In genomic region chr12:105942136-105943076, GRCm38 (mm10) we compare ENCODE assay signal across 28 mouse cellular contexts.
DNase-seq lines count a peak whose midpoint lies in the region; ATAC-seq and TF ChIP-seq lines count a peak whose summit lies in the region.
"Had no signal": no experiment of that assay in that cellular context is flagged by ENCODE, and none has a peak within 500 bp of the region (broad histone marks: within the 10 kb centered on the region; RNA-seq: fewer than 3 reads in every experiment).

No protein-coding gene starts in this region.

- peak; percentile 53 for ATAC-seq in erythroblast, adult 5-6 weeks (replicated peaks; ENCODE audit: low FRiP score, poor library complexity, severe bottlenecking)
- peak; percentile 65 for ATAC-seq in liver, embryonic 12.5 days
- ATAC-seq in liver, postnatal 0 days, result peak; percentile 72
- ATAC-seq: CD4-positive, CD25-positive, alpha-beta regulatory T cell, adult 4 months; forebrain, embryonic 14.5 days; hindbrain, embryonic 16.5 days had no signal

- no peak for TF ChIP-seq CTCF in MEL (IDR thresholded peaks at IDR 0.05 in 2 of 3, conservative IDR thresholded peaks at IDR 0.05 in 1 of 3; ENCODE audit: control insufficient read depth in 1 of 3, insufficient read depth in 1 of 3, low read depth in 2 of 3, low read length in 3 of 3, poor library complexity in 1 of 3, severe bottlenecking in 1 of 3)
- TF ChIP-seq CTCF in liver, postnatal 0 days (IDR thresholded peaks at IDR 0.05; ENCODE audit: low read depth), result no peak

- TF ChIP-seq RAD21 in MEL (IDR thresholded peaks at IDR 0.05; ENCODE audit: low read depth, low read length), result no peak

- H3K36me3 ChIP-seq in MEL (ENCODE audit: control insufficient read depth in 1 of 2, insufficient read depth in 2 of 2, low read length in 2 of 2), result peaks cover 0 to 6% of the 10 kb centered on the region in 2 experiments; a peak in 1 of 4 replicates
- H3K36me3 ChIP-seq in liver, embryonic 12.5 days, result no peaks in the 10 kb centered on the region
- no peaks in the 10 kb centered on the region for H3K36me3 ChIP-seq in liver, postnatal 0 days (replicated peaks; ENCODE audit: insufficient read depth, low read length)
- H3K36me3 ChIP-seq: embryonic facial prominence, embryonic 12.5 days; heart, embryonic 10.5 days; heart, embryonic 15.5 days; midbrain, embryonic 10.5 days; neural tube, embryonic 13.5 days; stomach, embryonic 15.5 days had no signal

- no peak; a peak in 1 of 4 replicates for TF ChIP-seq EP300 in MEL (IDR thresholded peaks at IDR 0.05; ENCODE audit: low read depth in 1 of 2, low read length in 2 of 2)
- 0 out of 2 replicates have a peak, but pooled peaks have one; percentile 51 for TF ChIP-seq EP300 in liver, postnatal 0 days (IDR thresholded peaks at IDR 0.05; ENCODE audit: low read depth)

- TF ChIP-seq POLR2A in MEL (IDR thresholded peaks at IDR 0.05; ENCODE audit: control insufficient read depth in 1 of 2, insufficient read depth in 1 of 2, low read depth in 1 of 2, low read length in 2 of 2, poor library complexity in 1 of 2), result peak in 1 of 2 experiments; percentile 71; a peak in 2 of 4 replicates

- H3K79me2 ChIP-seq in MEL (ENCODE audit: control insufficient read depth, insufficient read depth, low read length, poor library complexity), result peaks cover 1% of the 10 kb centered on the region; the same call in 1 of the 2 replicates

- WGBS in liver, embryonic 12.5 days (ENCODE audit: insufficient replicate concordance), result 54% methylated on average over 20 of the region's 20 CpGs
- WGBS in liver, postnatal 0 days (ENCODE audit: insufficient replicate concordance), result 56% methylated on average over 20 of the region's 20 CpGs

- H3K4me3 ChIP-seq in MEL (ENCODE audit: control insufficient read depth in 1 of 2, insufficient read depth in 1 of 2, low read depth in 2 of 2, low read length in 2 of 2), result peak overlapping the region; percentile 49 to 68
- no peak overlapping the region for H3K4me3 ChIP-seq in liver, embryonic 12.5 days
- 0 out of 2 replicates have a peak overlapping the region, but pooled peaks have one; percentile 13 for H3K4me3 ChIP-seq in liver, postnatal 0 days (ENCODE audit: low read depth, low read length)
- H3K4me3 ChIP-seq: embryonic facial prominence, embryonic 12.5 days; heart, embryonic 10.5 days; heart, embryonic 15.5 days; midbrain, embryonic 10.5 days; myocyte; neural tube, embryonic 13.5 days; stomach, embryonic 15.5 days had no signal

- peak overlapping the region; percentile 95 for H3K27ac ChIP-seq in MEL (ENCODE audit: control insufficient read depth, low read depth, low read length)
- H3K27ac ChIP-seq in liver, embryonic 12.5 days, result peak overlapping the region; percentile 61
- peak overlapping the region; percentile 64 for H3K27ac ChIP-seq in liver, postnatal 0 days (ENCODE audit: low read depth)
- H3K27ac ChIP-seq: embryonic facial prominence, embryonic 12.5 days; heart, embryonic 10.5 days; heart, embryonic 15.5 days; kidney, postnatal 0 days; midbrain, embryonic 10.5 days; neural tube, embryonic 13.5 days; stomach, embryonic 15.5 days had no signal

- no peaks in the 10 kb centered on the region for H3K9me3 ChIP-seq in MEL (replicated peaks; ENCODE audit: insufficient read depth, low read length)
- H3K9me3 ChIP-seq in liver, embryonic 12.5 days (replicated peaks), result no peaks in the 10 kb centered on the region
- no peaks in the 10 kb centered on the region for H3K9me3 ChIP-seq in liver, postnatal 0 days (ENCODE audit: low read length)
- H3K9me3 ChIP-seq: embryonic facial prominence, embryonic 12.5 days; heart, embryonic 10.5 days; heart, embryonic 15.5 days; midbrain, embryonic 10.5 days; neural tube, embryonic 13.5 days; stomach, embryonic 15.5 days had no signal

- peak overlapping the region; percentile 73 for H3K9ac ChIP-seq in MEL (ENCODE audit: control insufficient read depth, low read depth, low read length, poor library complexity, severe bottlenecking)
- H3K9ac ChIP-seq in liver, embryonic 12.5 days, result no peak overlapping the region
- H3K9ac ChIP-seq in liver, postnatal 0 days (replicated peaks), result peak overlapping the region; percentile 35; the same call in 1 of the 2 replicates
- H3K9ac ChIP-seq: embryonic facial prominence, embryonic 12.5 days; heart, embryonic 15.5 days; neural tube, embryonic 13.5 days; stomach, embryonic 15.5 days had no signal

- peak overlapping the region; percentile 26 for H3K4me2 ChIP-seq in liver, embryonic 12.5 days
- peak overlapping the region; percentile 40 for H3K4me2 ChIP-seq in liver, postnatal 0 days (ENCODE audit: low read depth, low read length)
- H3K4me2 ChIP-seq: embryonic facial prominence, embryonic 12.5 days; heart, embryonic 15.5 days; neural tube, embryonic 13.5 days; stomach, embryonic 15.5 days had no signal

- peak; percentile 89 for DNase-seq in MEL (ENCODE audit: low read depth, low spot score)
- DNase-seq in liver, postnatal 0 days, result no peak
- no peak for DNase-seq in right cerebral cortex, adult 2 months (ENCODE audit: low spot score in 2 of 2)
- DNase-seq in kidney, adult 8-10 months, result no peak
- no peak for DNase-seq in right cerebral cortex, adult 18-20 months
- DNase-seq: adrenal gland, adult 8-10 months; cerebellum, adult 11 months; cerebellum, adult 9-10 months; cerebellum, postnatal 36 days; gastrocnemius, postnatal 14 days; heart, adult 11 months; kidney, adult 18-20 months; lung, postnatal 36 days; right cerebral cortex, postnatal 14 days; thymus, postnatal 25 days had no signal

- no peaks in the 10 kb centered on the region for H3K27me3 ChIP-seq in MEL (ENCODE audit: control insufficient read depth in 1 of 2, insufficient read depth in 2 of 2, low read length in 2 of 2)
- H3K27me3 ChIP-seq in liver, embryonic 12.5 days (replicated peaks), result peaks cover 28% of the 10 kb centered on the region
- no peaks in the 10 kb centered on the region for H3K27me3 ChIP-seq in liver, postnatal 0 days (ENCODE audit: insufficient read depth, low read length)
- H3K27me3 ChIP-seq: embryonic facial prominence, embryonic 12.5 days; heart, embryonic 15.5 days; neural tube, embryonic 13.5 days; stomach, embryonic 15.5 days had no signal

- peaks cover 0 to 22% of the 10 kb centered on the region in 2 experiments; a peak in 3 of 4 replicates for H3K4me1 ChIP-seq in MEL (ENCODE audit: control insufficient read depth in 1 of 2, insufficient read depth in 2 of 2, low read length in 2 of 2)
- peaks cover 16% of the 10 kb centered on the region for H3K4me1 ChIP-seq in liver, embryonic 12.5 days
- no peaks in the 10 kb centered on the region for H3K4me1 ChIP-seq in liver, postnatal 0 days (ENCODE audit: insufficient read depth)
- H3K4me1 ChIP-seq: embryonic facial prominence, embryonic 12.5 days; heart, embryonic 10.5 days; heart, embryonic 15.5 days; midbrain, embryonic 10.5 days; neural tube, embryonic 13.5 days; stomach, embryonic 15.5 days had no signal

TF ChIP-seq in MEL, 35 proteins besides CTCF, POLR2A, EP300 and RAD21:
- TF ChIP-seq GATA1 (IDR thresholded peaks at IDR 0.05; ENCODE audit: low read depth, low read length) (no peak), USF2 (IDR thresholded peaks at IDR 0.05; ENCODE audit: borderline replicate concordance in 1 of 2, insufficient read depth in 1 of 2, low read depth in 1 of 2, low read length in 2 of 2) (no peak), POLR2AphosphoS5 (IDR thresholded peaks at IDR 0.05; ENCODE audit: borderline replicate concordance, low read depth, low read length) (no peak), ETS1 (IDR thresholded peaks at IDR 0.05; ENCODE audit: low read depth, low read length) (peak; percentile 30; the same call in 1 of the 2 replicates), GABPA (IDR thresholded peaks at IDR 0.05; ENCODE audit: low read depth, low read length) (peak; percentile 95), MAX (IDR thresholded peaks at IDR 0.05; ENCODE audit: low read length) (peak; percentile 63; the same call in 1 of the 2 replicates), CHD1 (IDR thresholded peaks at IDR 0.05; ENCODE audit: low read depth, low read length) (peak; percentile 54; the same call in 1 of the 2 replicates), MXI1 (IDR thresholded peaks at IDR 0.05; ENCODE audit: low read depth, low read length) (peak; percentile 59), NELFE (IDR thresholded peaks at IDR 0.05; ENCODE audit: low read depth, low read length) (peak; percentile 63), ZKSCAN1 (IDR thresholded peaks at IDR 0.05; ENCODE audit: low read depth, low read length) (no peak), ELF1 (IDR thresholded peaks at IDR 0.05; ENCODE audit: low read depth, low read length) (peak; percentile 89), HCFC1 (IDR thresholded peaks at IDR 0.05; ENCODE audit: low read depth, low read length) (peak; percentile 74), TAL1 (IDR thresholded peaks at IDR 0.05; ENCODE audit: low read length) (peak; percentile 63), TBP (IDR thresholded peaks at IDR 0.05; ENCODE audit: low read depth, low read length) (peak; percentile 86; the same call in 1 of the 2 replicates), MYC (IDR thresholded peaks at IDR 0.05; ENCODE audit: low read depth, low read length) (peak; percentile 16; the same call in 1 of the 2 replicates), ZMIZ1 (IDR thresholded peaks at IDR 0.05; ENCODE audit: low read depth, low read length) (0 out of 2 replicates have a peak, but pooled peaks have one; percentile 47), MAFK (IDR thresholded peaks at IDR 0.05; ENCODE audit: borderline replicate concordance, low read depth, low read length) (peak; percentile 82; the same call in 1 of the 2 replicates), POLR2AphosphoS2 (IDR thresholded peaks at IDR 0.05; ENCODE audit: low read length) (0 out of 2 replicates have a peak, but pooled peaks have one; percentile 39), TCF12 (IDR thresholded peaks at IDR 0.05; ENCODE audit: low read depth, low read length) (peak; percentile 27; the same call in 1 of the 2 replicates)
